Mouse (Mus musculus): Measurements from ENCODE around the gene Helt. TPM values are rescaled to one million over a fixed set of nuclear protein-coding genes. Genes with fewer than 3 reads are reported as not detected.

The Helt gene
- polyA plus RNA-seq, 1 experiment, result not detected

GRCm38 (mm10) chr8:46305733-46306349 lies 11.4 kb upstream of the Helt start:
- 4% methylated on average over 9 of the region's 9 CpGs for WGBS

GRCm38 (mm10) chr8:46302121-46302520 lies 7.7 kb upstream of the Helt start:
- TF ChIP-seq CTCF (IDR thresholded peaks at IDR 0.05; ENCODE audit: insufficient read depth, low read length) (no peak), POLR2A (IDR thresholded peaks at IDR 0.05; ENCODE audit: borderline replicate concordance, extremely low read depth, low read depth, low read length) (no peak)
- H3K4me3 ChIP-seq (replicated peaks; ENCODE audit: extremely low read depth, low read depth, low read length), result no peak overlapping the region
- WGBS, result 90% methylated on average over 9 of the region's 9 CpGs
- DNase-seq, result no peak
- H3K4me1 ChIP-seq (ENCODE audit: control insufficient read depth, insufficient read depth, low read length), result no peaks in the 10 kb centered on the region

More at GRCm38 (mm10) chr8:46305733-46306349, 11.4 kb upstream of the Helt start:
- TF ChIP-seq CTCF (IDR thresholded peaks at IDR 0.05; ENCODE audit: insufficient read depth, low read length) (peak; percentile 67), POLR2A (IDR thresholded peaks at IDR 0.05; ENCODE audit: borderline replicate concordance, extremely low read depth, low read depth, low read length) (no peak)
- Histone ChIP-seq H3K4me3 (replicated peaks; ENCODE audit: extremely low read depth, low read depth, low read length) (no peak overlapping the region), H3K4me1 (ENCODE audit: control insufficient read depth, insufficient read depth, low read length) (no peaks in the 10 kb centered on the region)
- DNase-seq, result no peak

- TF ChIP-seq CTCF (IDR thresholded peaks at IDR 0.05; ENCODE audit: insufficient read depth, low read length), result no peak
- no peak for TF ChIP-seq POLR2A (IDR thresholded peaks at IDR 0.05; ENCODE audit: borderline replicate concordance, extremely low read depth, low read depth, low read length)
- Histone ChIP-seq H3K4me3 (replicated peaks; ENCODE audit: extremely low read depth, low read depth, low read length) (no peak overlapping the region), H3K4me1 (ENCODE audit: control insufficient read depth, insufficient read depth, low read length) (no peaks in the 10 kb centered on the region)
- DNase-seq, result no peak
- WGBS, result 42% methylated on average over 7 of the region's 7 CpGs
Observed at GRCm38 (mm10) chr8:46298847-46299246, 4.4 kb upstream of the Helt start.

GRCm38 (mm10) chr8:46296551-46296950 lies 2.1 kb upstream of the Helt start:
- 2% methylated on average over 11 of the region's 11 CpGs for WGBS
- Histone ChIP-seq H3K4me3 (replicated peaks; ENCODE audit: extremely low read depth, low read depth, low read length) (no peak overlapping the region), H3K4me1 (ENCODE audit: control insufficient read depth, insufficient read depth, low read length) (no peaks in the 10 kb centered on the region)
- TF ChIP-seq POLR2A (IDR thresholded peaks at IDR 0.05; ENCODE audit: borderline replicate concordance, extremely low read depth, low read depth, low read length) (no peak), CTCF (IDR thresholded peaks at IDR 0.05; ENCODE audit: insufficient read depth, low read length) (no peak)
- no peak for DNase-seq

- H3K4me1 ChIP-seq (ENCODE audit: control insufficient read depth, insufficient read depth, low read length), result no peaks in the 10 kb centered on the region
- H3K4me3 ChIP-seq (replicated peaks; ENCODE audit: extremely low read depth, low read depth, low read length), result no peak overlapping the region
- 4% methylated on average over 8 of the region's 8 CpGs for WGBS
- TF ChIP-seq POLR2A (IDR thresholded peaks at IDR 0.05; ENCODE audit: borderline replicate concordance, extremely low read depth, low read depth, low read length) (no peak), CTCF (IDR thresholded peaks at IDR 0.05; ENCODE audit: insufficient read depth, low read length) (no peak)
- no peak for DNase-seq
Observed at GRCm38 (mm10) chr8:46295951-46296350, 1.5 kb upstream of the Helt start.

- no peak for TF ChIP-seq POLR2A (IDR thresholded peaks at IDR 0.05; ENCODE audit: borderline replicate concordance, extremely low read depth, low read depth, low read length)
- TF ChIP-seq CTCF (IDR thresholded peaks at IDR 0.05; ENCODE audit: insufficient read depth, low read length), result no peak
- no peak for DNase-seq
- Histone ChIP-seq H3K4me3 (replicated peaks; ENCODE audit: extremely low read depth, low read depth, low read length) (no peak overlapping the region), H3K4me1 (ENCODE audit: control insufficient read depth, insufficient read depth, low read length) (no peaks in the 10 kb centered on the region)
- 3% methylated on average over 14 of the region's 14 CpGs for WGBS
Observed at GRCm38 (mm10) chr8:46295101-46295534, 647 bp upstream of the Helt start.

GRCm38 (mm10) chr8:46293741-46294151 lies 725 bp downstream of the Helt start:
- no peak for DNase-seq
- TF ChIP-seq CTCF (IDR thresholded peaks at IDR 0.05; ENCODE audit: insufficient read depth, low read length), result no peak
- no peak for TF ChIP-seq POLR2A (IDR thresholded peaks at IDR 0.05; ENCODE audit: borderline replicate concordance, extremely low read depth, low read depth, low read length)
- H3K4me1 ChIP-seq (ENCODE audit: control insufficient read depth, insufficient read depth, low read length), result no peaks in the 10 kb centered on the region
- 2% methylated on average over 16 of the region's 16 CpGs for WGBS
- H3K4me3 ChIP-seq (replicated peaks; ENCODE audit: extremely low read depth, low read depth, low read length), result no peak overlapping the region

GRCm38 (mm10) chr8:46293201-46293600 lies 1.3 kb downstream of the Helt start:
- no peak for DNase-seq
- TF ChIP-seq POLR2A (IDR thresholded peaks at IDR 0.05; ENCODE audit: borderline replicate concordance, extremely low read depth, low read depth, low read length) (no peak), CTCF (IDR thresholded peaks at IDR 0.05; ENCODE audit: insufficient read depth, low read length) (no peak)
- 3% methylated on average over 14 of the region's 14 CpGs for WGBS
- Histone ChIP-seq H3K4me3 (replicated peaks; ENCODE audit: extremely low read depth, low read depth, low read length) (no peak overlapping the region), H3K4me1 (ENCODE audit: control insufficient read depth, insufficient read depth, low read length) (no peaks in the 10 kb centered on the region)

GRCm38 (mm10) chr8:46291931-46292675 lies 2.4 kb downstream of the Helt start:
- TF ChIP-seq POLR2A (IDR thresholded peaks at IDR 0.05; ENCODE audit: borderline replicate concordance, extremely low read depth, low read depth, low read length) (no peak), CTCF (IDR thresholded peaks at IDR 0.05; ENCODE audit: insufficient read depth, low read length) (no peak)
- no peaks in the 10 kb centered on the region for H3K4me1 ChIP-seq (ENCODE audit: control insufficient read depth, insufficient read depth, low read length)
- no peak overlapping the region for H3K4me3 ChIP-seq (replicated peaks; ENCODE audit: extremely low read depth, low read depth, low read length)
- WGBS, result 4% methylated on average over 33 of the region's 33 CpGs
- no peak for DNase-seq

- Histone ChIP-seq H3K4me1 (ENCODE audit: control insufficient read depth, insufficient read depth, low read length) (no peaks in the 10 kb centered on the region), H3K4me3 (replicated peaks; ENCODE audit: extremely low read depth, low read depth, low read length) (no peak overlapping the region)
- 43% methylated on average over 11 of the region's 11 CpGs for WGBS
- no peak for DNase-seq
- no peak for TF ChIP-seq CTCF (IDR thresholded peaks at IDR 0.05; ENCODE audit: insufficient read depth, low read length)
- no peak for TF ChIP-seq POLR2A (IDR thresholded peaks at IDR 0.05; ENCODE audit: borderline replicate concordance, extremely low read depth, low read depth, low read length)
Observed at GRCm38 (mm10) chr8:46289274-46289673, 5.2 kb downstream of the Helt start.
